Mouse (Mus musculus): Measurements from ENCODE around the gene Slc48a1. TPM values are rescaled to one million over a fixed set of nuclear protein-coding genes. Genes with fewer than 3 reads are reported as not detected.

Gene Slc48a1
- total RNA-seq, 2 experiments from 2014 or later = 44.5 to 47.1 TPM

DNA sequence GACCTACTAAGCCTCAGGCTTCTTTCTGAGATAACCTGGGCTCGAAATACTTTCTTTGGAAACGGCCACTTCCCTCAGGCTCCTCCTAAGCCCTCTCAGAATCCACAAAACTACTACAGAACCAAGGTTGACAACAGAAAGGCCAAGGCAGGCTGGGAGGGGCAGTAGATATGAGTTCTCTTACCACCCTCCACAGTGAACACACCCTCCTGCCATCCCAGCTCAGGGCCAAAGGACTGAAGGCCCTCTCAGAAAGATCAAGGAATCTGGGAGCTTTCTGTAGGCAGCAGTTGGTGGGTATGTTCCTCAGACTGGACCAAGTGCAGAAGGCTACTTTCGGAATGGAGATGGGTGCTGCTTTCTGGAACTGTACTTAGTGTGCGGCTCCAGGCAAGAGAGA lies 36.9 kb downstream of the Slc48a1 start:
- Histone ChIP-seq H3K27ac (peak overlapping the region; percentile 85), H3K4me3 (peak overlapping the region; percentile 34; the same call in 1 of the 2 replicates)
- DNase-seq = no peak
- no peak for TF ChIP-seq CTCF (IDR thresholded peaks at IDR 0.05)
- intact Hi-C loops (cut with DNase I) = no loop called here

DNA sequence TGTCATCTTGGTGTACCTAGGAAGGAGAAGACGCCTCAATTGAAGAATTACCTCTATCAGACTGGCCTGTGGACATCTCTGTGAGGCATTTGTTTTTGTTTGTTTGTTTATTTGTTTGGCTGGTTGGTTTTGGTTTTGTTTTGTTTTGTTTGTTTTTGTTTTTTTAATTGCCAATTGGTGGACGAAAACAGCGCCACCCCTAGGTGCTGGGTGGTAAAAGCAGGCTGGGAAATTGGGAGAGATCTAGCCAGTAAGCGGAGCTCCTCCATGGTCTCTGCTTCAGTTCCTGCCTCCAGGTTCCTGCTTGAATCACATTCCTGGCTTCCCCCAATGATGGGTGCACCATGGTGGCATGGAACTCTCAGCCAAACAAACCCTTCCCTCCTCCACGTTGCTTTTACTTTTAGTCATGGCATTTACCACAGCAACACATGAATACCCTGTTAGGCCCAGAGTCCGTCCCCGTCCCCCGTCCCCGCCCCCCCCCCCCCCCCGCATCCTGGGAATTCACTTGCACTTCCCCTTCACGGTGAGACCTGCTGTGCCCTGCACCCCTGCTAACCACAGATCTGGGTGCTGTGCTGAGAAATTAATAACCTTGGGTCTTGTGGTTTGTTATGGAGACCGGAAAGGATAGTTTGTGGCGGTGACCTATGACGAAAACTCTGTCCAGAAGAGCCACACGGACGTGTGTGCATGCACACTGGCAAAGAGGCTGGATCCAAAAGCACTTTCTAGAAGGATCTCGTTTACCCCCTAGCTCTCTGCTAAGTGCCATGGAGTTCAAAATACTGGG lies 38.1 kb downstream of the Slc48a1 start:
- peak overlapping the region; percentile 20; the same call in 1 of the 2 replicates for H3K27ac ChIP-seq
- no peak overlapping the region for H3K4me3 ChIP-seq
- intact Hi-C loops (cut with DNase I) = no loop called here
- DNase-seq = peak; percentile 5
- peak; percentile 13; the same call in 1 of the 2 replicates for TF ChIP-seq CTCF (IDR thresholded peaks at IDR 0.05)

GRCm38 (mm10) chr15:97819937-97820336 lies 41.6 kb downstream of the Slc48a1 start:
- intact Hi-C loops (cut with DNase I) = no loop called here
- Histone ChIP-seq H3K4me3 (no peak overlapping the region; the same call in 1 of the 2 replicates), H3K27ac (peak overlapping the region; percentile 89)
- no peak for TF ChIP-seq CTCF (IDR thresholded peaks at IDR 0.05)
- no peak for DNase-seq

GRCm38 (mm10) chr15:97821321-97821982 lies 43.1 kb downstream of the Slc48a1 start:
- intact Hi-C loops (cut with DNase I) = no loop called here
- peak; percentile 35 for DNase-seq

GRCm38 (mm10) chr15:97821983-97822363 lies 43.7 kb downstream of the Slc48a1 start:
- intact Hi-C loops (cut with DNase I) = no loop called here
- Histone ChIP-seq H3K4me3 (peak overlapping the region; percentile 73), H3K27ac (peak overlapping the region; percentile 89)
- TF ChIP-seq CTCF (IDR thresholded peaks at IDR 0.05) = no peak
- peak; percentile 32 for DNase-seq

More at GRCm38 (mm10) chr15:97821321-97821982, 43.1 kb downstream of the Slc48a1 start:
- Histone ChIP-seq H3K4me3 (peak overlapping the region; percentile 73), H3K27ac (peak overlapping the region; percentile 89)
- peak; percentile 36 for TF ChIP-seq CTCF (IDR thresholded peaks at IDR 0.05)

- H3K4me3 ChIP-seq = peak overlapping the region; percentile 73
- no peak for TF ChIP-seq CTCF (IDR thresholded peaks at IDR 0.05)
- DNase-seq = no peak
- intact Hi-C loops (cut with DNase I) = no loop called here
- peak overlapping the region; percentile 89 for H3K27ac ChIP-seq
Measured at GRCm38 (mm10) chr15:97822545-97823228, 44.4 kb downstream of the Slc48a1 start.

- no peak for DNase-seq
- intact Hi-C loops (cut with DNase I) = no loop called here
- peak overlapping the region; percentile 89 for H3K27ac ChIP-seq
- peak overlapping the region; percentile 73 for H3K4me3 ChIP-seq
- TF ChIP-seq CTCF (IDR thresholded peaks at IDR 0.05) = no peak
Measured at GRCm38 (mm10) chr15:97823479-97823878, 45.2 kb downstream of the Slc48a1 start.

GRCm38 (mm10) chr15:97824042-97824441 lies 45.7 kb downstream of the Slc48a1 start:
- peak; percentile 83 for DNase-seq
- intact Hi-C loops (cut with DNase I) = loop anchor here (1.0 kb wide), 1 partner anchor 12 kb away; no protein-coding TSS in a partner anchor
- Histone ChIP-seq H3K27ac (peak overlapping the region; percentile 89), H3K4me3 (peak overlapping the region; percentile 73)
- no peak for TF ChIP-seq CTCF (IDR thresholded peaks at IDR 0.05)

GRCm38 (mm10) chr15:97825071-97825940 lies 47.0 kb downstream of the Slc48a1 start:
- TF ChIP-seq CTCF (IDR thresholded peaks at IDR 0.05) = peak; percentile 70
- intact Hi-C loops (cut with DNase I) = loop anchor here (1.0 kb wide), 1 partner anchor 24 kb away; no protein-coding TSS in a partner anchor
- Histone ChIP-seq H3K27ac (peak overlapping the region; percentile 89), H3K4me3 (peak overlapping the region; percentile 73)
- peak; percentile 93 for DNase-seq

DNA sequence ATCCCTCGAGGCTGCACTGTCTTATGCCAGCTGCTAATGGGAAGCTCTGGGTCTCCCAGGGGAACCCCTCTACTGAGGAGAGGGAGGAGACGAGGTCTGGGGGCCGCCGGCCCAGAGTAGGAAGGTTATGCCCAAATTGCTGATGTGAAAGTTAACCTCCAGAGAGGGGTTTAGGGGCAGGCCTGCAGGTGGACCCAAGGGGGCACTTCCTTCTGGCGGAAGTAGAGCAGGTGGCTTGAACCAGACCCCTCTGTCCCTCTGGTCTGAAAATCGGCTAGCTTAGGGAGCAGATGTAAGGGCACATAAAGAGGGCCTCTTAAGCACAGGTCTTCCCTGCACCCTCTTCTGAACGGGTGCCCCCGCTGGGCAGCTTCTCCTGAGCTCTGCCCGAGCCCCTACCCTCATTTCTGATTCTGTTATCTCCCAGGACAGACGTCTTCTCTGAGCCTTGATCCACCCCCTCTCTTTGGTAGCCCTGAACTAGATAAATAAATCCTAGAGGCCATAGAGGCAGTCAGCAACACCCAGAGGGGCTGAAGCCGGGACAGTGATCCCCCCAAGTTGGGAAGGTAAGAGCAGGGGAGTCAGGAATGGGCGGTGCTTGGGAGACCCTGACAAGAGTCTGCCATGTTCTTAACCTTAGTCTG lies 47.7 kb downstream of the Slc48a1 start:
- H3K4me3 ChIP-seq = peak overlapping the region; percentile 73
- DNase-seq = no peak
- H3K27ac ChIP-seq = peak overlapping the region; percentile 89
- no peak for TF ChIP-seq CTCF (IDR thresholded peaks at IDR 0.05)
- intact Hi-C loops (cut with DNase I) = loop anchor here (1.0 kb wide), 1 partner anchor 23 kb away; no protein-coding TSS in a partner anchor

- intact Hi-C loops (cut with DNase I) = no loop called here
- no peak for TF ChIP-seq CTCF (IDR thresholded peaks at IDR 0.05)
- peak overlapping the region; percentile 73 for H3K4me3 ChIP-seq
- DNase-seq = peak; percentile 14
- peak overlapping the region; percentile 89 for H3K27ac ChIP-seq
Measured at GRCm38 (mm10) chr15:97826588-97827261, 48.4 kb downstream of the Slc48a1 start.
